Mouse (Mus musculus) 416B (cell line): ENCODE measurements around the gene Crybg1.
"Not testable (repeated sequence)": the region's sequence is repeated elsewhere in the genome, so short reads cannot be mapped to it uniquely, and the experiment has no call there.

Experiments used
- DNase-seq: peaks from one replicate; pipeline ENCODE4 v3.0.0; 2011; ENCODE audit warnings: low read depth

The Crybg1 gene

GRCm38 (mm10) chr10:43964943-43965342 lies 183.7 kb downstream of the Crybg1 start:
- no peak for DNase-seq

GRCm38 (mm10) chr10:43953942-43954341 lies 194.7 kb downstream of the Crybg1 start:
- DNase-seq = peak; percentile 93

- DNase-seq = no peak
Observed at GRCm38 (mm10) chr10:43945435-43945834, 203.2 kb downstream of the Crybg1 start.

GRCm38 (mm10) chr10:43943736-43944135 lies 204.9 kb downstream of the Crybg1 start:
- peak; percentile 96 for DNase-seq

GRCm38 (mm10) chr10:43939136-43939662 lies 209.5 kb downstream of the Crybg1 start:
- no peak for DNase-seq

GRCm38 (mm10) chr10:43928596-43928995 lies 220.1 kb downstream of the Crybg1 start:
- DNase-seq = no peak

- no peak for DNase-seq
Observed at GRCm38 (mm10) chr10:43927736-43928135, 220.9 kb downstream of the Crybg1 start.

GRCm38 (mm10) chr10:43925776-43926175 lies 222.9 kb downstream of the Crybg1 start:
- DNase-seq = not testable (repeated sequence)

- no peak for DNase-seq
Observed at GRCm38 (mm10) chr10:43923096-43923495, 225.6 kb downstream of the Crybg1 start.

- DNase-seq = peak; percentile 72
Observed at GRCm38 (mm10) chr10:43918696-43919608, 229.7 kb downstream of the Crybg1 start.

GRCm38 (mm10) chr10:43916737-43917136 lies 231.9 kb downstream of the Crybg1 start:
- DNase-seq = peak; percentile 31

GRCm38 (mm10) chr10:43916181-43916580 lies 232.5 kb downstream of the Crybg1 start:
- DNase-seq = no peak

GRCm38 (mm10) chr10:43912236-43912635 lies 236.4 kb downstream of the Crybg1 start:
- DNase-seq = no peak

GRCm38 (mm10) chr10:43910873-43911142 lies 237.8 kb downstream of the Crybg1 start:
- DNase-seq = no peak

GRCm38 (mm10) chr10:43910032-43910872 lies 238.4 kb downstream of the Crybg1 start:
- DNase-seq = peak; percentile 75

- DNase-seq = no peak
Observed at GRCm38 (mm10) chr10:43904569-43904968, 244.1 kb downstream of the Crybg1 start.

GRCm38 (mm10) chr10:43901578-43902194 lies 247.0 kb downstream of the Crybg1 start, which contains the start of the genes Qrsl1 and Rtn4ip1:
TSS of gene Qrsl1 (minus strand) at chr10:43901745.
TSS of gene Rtn4ip1 (plus strand) at chr10:43901807.
- peak; percentile 91 for DNase-seq

- DNase-seq = peak; percentile 48
Observed at GRCm38 (mm10) chr10:43900883-43901570, 247.6 kb downstream of the Crybg1 start.
